Comparison of ENCODE assay signal across 8 mouse cellular contexts in the genomic region with DNA sequence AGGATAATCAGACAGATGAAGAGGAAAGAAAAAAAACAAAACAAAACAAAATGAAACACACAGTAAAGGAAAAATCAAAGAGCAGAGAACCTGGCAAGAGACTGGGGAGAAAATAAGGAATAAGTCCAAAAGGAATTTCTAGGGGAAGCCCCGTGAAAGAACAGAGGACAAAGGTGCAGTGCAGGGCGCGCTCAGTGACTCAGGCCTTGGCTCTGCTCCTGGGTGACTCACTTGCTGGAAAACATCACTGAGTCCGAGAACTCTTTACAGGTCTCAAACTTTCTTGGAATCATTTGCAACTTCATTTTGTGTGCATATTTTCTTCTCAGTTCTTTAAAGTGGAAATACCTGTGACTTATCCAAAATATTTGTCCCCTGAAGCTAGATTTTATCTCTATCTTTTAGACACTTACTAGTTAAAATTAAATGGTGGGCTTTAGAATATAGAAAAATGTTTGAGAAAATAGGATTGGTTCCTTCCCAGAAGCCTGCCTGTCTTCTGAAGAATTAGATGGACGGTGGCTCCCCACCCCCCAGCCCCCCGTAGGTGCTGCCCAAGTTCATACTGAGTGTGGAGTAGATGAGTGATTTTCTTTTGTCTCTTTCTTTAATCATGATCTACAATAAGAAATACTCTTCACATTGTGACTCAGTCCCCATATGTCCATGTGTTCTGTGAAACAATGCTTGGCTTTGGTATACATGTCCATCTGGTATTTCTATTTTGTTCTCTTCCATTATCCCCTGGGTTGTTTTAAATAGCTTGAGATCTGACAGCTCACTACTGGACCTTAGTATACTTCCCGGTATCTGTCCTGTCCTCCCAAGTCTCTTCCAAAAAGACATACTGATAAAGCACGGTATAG.
DNase-seq lines count a peak whose midpoint lies in the region; TF ChIP-seq lines count a peak whose summit lies in the region.
"Had no signal": no experiment of that assay in that cellular context is flagged by ENCODE, and none has a peak within 500 bp of the region (broad histone marks: within the 10 kb centered on the region; RNA-seq: fewer than 3 reads in every experiment).

No protein-coding gene starts in this region.

- H3K4me2 ChIP-seq in myocyte (ENCODE audit: low read depth), result peak overlapping the region; percentile 28
- H3K4me2 ChIP-seq: stomach, embryonic 15.5 days had no signal

- no peak overlapping the region for H3ac ChIP-seq in myocyte (ENCODE audit: control insufficient read depth, insufficient read length)

- H3K4me3 ChIP-seq in myocyte, result no peak overlapping the region
- H3K4me3 ChIP-seq: stomach, embryonic 15.5 days had no signal

- no peak for TF ChIP-seq POLR2A in myocyte (IDR thresholded peaks at IDR 0.05; ENCODE audit: insufficient read length, low read depth)

- H3K36me3 ChIP-seq in myocyte (ENCODE audit: control insufficient read depth, insufficient read depth), result no peaks in the 10 kb centered on the region
- H3K36me3 ChIP-seq: stomach, embryonic 15.5 days had no signal

- no peaks in the 10 kb centered on the region for H3K79me2 ChIP-seq in myocyte (ENCODE audit: control insufficient read depth, insufficient read depth)

- H3K27me3 ChIP-seq in myocyte (ENCODE audit: control insufficient read depth, insufficient read depth, insufficient read length), result no peaks in the 10 kb centered on the region
- H3K27me3 ChIP-seq: stomach, embryonic 15.5 days had no signal

- peak; percentile 36 for DNase-seq in urinary bladder, adult 2 months (ENCODE audit: low spot score)
- DNase-seq in urinary bladder, postnatal 4 days (ENCODE audit: low spot score in 2 of 2), result no peak
- peak; percentile 89 for DNase-seq in cerebellum, adult 9-10 months
- DNase-seq in heart, adult 9 months (ENCODE audit: low spot score in 2 of 2), result peak; percentile 52 to 81
- peak; percentile 69 to 75 for DNase-seq in kidney, postnatal 36 days
- DNase-seq in thymus, postnatal 25 days, result no peak

TF ChIP-seq in myocyte, 11 proteins besides CTCF, POLR2A, EP300 and RAD21:
- TF ChIP-seq TCF3 (IDR thresholded peaks at IDR 0.05; ENCODE audit: insufficient read length, low read depth) (no peak), MAX (IDR thresholded peaks at IDR 0.05; ENCODE audit: low read depth) (no peak), USF1 (IDR thresholded peaks at IDR 0.05; ENCODE audit: low read depth) (no peak), MYOD1 (IDR thresholded peaks at IDR 0.05; ENCODE audit: control insufficient read depth in 1 of 3, insufficient read length in 2 of 3, low read depth in 2 of 3) (no peak), REST (IDR thresholded peaks at IDR 0.05; ENCODE audit: insufficient read depth, insufficient read length) (no peak), POLR2AphosphoS2 (IDR thresholded peaks at IDR 0.05; ENCODE audit: insufficient read length, low read depth) (no peak), CEBPB (IDR thresholded peaks at IDR 0.05; ENCODE audit: insufficient read depth, poor library complexity, severe bottlenecking) (no peak), SRF (IDR thresholded peaks at IDR 0.05; ENCODE audit: control insufficient read depth, insufficient read length, low read depth) (no peak), TCF12 (IDR thresholded peaks at IDR 0.05; ENCODE audit: insufficient read depth, poor library complexity, severe bottlenecking) (no peak), MYOG (IDR thresholded peaks at IDR 0.05; ENCODE audit: control insufficient read depth in 1 of 3, insufficient read depth in 1 of 3, insufficient read length in 2 of 3, low read depth in 2 of 3) (no peak), E2F4 (IDR thresholded peaks at IDR 0.05; ENCODE audit: insufficient read depth) (no peak)

Comparison
In these comparisons a context has a peak if more than half of its experiments do, and no peak if none do; other contexts are left out.
1. DNase-seq: peak in urinary bladder, adult 2 months (single experiment), cerebellum, adult 9-10 months (single experiment), heart, adult 9 months (2 of 2) and kidney, postnatal 36 days (2 of 2); none in urinary bladder, postnatal 4 days (0 of 2) and thymus, postnatal 25 days (single experiment).